Mouse (Mus musculus): ENCODE data around the gene B830017H08Rik.

B830017H08Rik gene

GRCm38 (mm10) chr16:17809125-17809524, 23.8 kb upstream of the B830017H08Rik start:
- DNase-seq (ENCODE audit: low spot score in 2 of 2), result no peak

DNA sequence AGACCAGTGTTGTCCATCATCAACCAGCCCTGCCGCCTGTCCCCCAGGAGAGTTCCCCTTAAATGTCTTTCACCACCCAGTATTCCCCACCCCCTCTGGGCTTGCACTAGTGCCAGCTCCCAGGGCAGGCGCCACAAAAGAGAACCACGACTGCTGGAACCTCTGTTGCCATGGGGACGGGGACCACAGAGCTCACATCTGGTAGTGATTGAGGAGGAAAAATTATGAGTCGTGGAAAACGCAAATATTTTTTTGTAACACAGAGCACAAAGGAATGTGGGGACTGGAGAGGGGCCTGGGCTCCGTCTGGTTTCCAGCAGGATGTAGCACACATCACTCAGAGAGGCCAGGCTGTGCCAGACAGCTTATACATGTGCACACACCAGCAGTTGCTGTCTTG, 23.2 kb upstream of the B830017H08Rik start:
- DNase-seq (ENCODE audit: low spot score in 2 of 2), result no peak

DNA sequence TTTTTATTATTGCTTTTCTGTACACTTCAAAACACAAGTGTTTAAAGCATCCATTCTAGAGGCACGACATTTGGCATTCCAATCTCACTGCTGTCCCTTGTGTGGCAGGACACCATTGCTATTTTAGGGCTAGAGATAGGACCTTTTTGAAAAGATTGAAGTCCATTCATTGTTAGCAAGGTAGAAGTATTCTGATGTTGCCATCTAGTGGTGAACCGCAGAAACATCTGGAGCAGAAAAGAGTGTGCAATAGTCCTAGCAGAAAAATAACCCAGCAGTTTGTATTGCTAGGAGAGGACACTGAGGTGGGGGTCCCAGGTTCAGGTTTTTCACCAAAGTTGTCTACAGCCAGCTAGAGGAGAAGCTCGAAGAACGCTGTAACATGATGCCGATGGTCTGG, 20.8 kb upstream of the B830017H08Rik start:
- DNase-seq (ENCODE audit: low spot score in 2 of 2), result no peak

DNA sequence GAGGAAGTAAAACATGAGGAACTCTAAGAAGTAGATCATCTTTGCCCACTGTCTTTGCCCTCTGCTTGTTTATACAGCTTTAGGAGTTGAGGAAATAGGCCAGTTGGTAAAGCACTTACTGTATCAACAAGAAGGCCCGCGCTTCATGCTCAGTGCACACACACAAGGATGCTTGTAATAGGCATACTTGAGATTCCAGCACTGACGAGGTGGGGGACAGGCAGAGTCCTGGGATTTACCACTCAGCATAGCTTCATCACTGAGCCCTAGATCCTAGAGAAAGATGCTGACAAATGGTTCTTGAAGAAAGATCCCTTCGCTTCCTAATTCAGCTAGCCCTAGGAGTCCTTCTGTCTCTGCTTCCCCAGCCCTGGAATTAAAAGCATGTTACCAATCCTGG, 19.7 kb upstream of the B830017H08Rik start:
- no peak for DNase-seq (ENCODE audit: low spot score in 2 of 2)

DNA sequence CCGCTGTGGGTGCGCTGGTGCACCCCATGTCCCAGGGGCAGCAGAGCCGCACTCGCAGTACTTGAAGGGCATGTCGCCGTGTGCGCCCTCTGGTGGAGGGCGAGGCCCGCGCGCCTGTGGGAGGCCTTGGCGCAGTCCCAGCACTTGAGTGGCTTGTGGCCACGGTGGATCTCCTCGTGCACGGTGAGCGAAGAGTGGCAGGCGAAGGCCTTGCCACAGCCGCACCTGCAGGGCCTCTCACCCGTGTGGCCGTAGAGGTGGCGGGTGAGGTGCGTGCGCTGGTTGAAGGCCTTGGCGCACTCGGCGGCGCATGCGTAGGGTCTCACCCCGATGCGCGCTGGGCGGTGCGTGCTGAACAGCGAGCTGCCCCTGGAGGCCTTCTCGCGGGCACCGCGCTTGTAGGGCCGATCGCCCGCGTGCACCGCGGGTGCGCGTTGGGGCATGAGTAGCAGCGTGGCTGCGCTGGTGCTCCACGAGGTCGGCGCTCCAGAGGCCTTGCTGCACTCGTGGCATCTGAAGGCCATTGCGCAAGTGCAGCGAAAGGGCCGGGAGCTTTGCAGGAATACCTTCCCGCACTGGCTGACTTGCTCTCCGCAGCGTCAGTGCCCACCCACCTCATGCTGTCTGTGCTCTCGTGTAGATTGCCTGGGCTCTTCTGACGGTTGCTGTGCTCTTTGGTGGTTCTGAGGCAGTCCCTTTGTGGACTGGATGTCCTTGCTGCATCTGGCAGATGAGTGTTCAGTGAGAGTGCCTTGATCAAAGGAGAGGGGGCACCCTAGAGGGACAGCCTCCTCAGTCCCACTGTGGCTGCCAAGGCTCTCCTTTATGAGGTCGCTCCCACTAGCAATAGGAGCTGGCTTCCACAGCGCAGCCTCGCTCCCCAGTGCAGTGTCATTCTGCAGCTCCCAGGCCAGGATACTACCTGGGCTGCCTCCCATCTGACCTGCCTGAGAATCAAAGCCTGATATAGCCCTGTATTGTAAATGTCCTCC, 17.2 kb upstream of the B830017H08Rik start:
- DNase-seq (ENCODE audit: low spot score in 2 of 2), result peak in 1 of 2 experiments; percentile 48

GRCm38 (mm10) chr16:17816528-17816927, 16.4 kb upstream of the B830017H08Rik start:
- no peak for DNase-seq (ENCODE audit: low spot score in 2 of 2)

GRCm38 (mm10) chr16:17826500-17826899, 6.4 kb upstream of the B830017H08Rik start:
- no peak for DNase-seq (ENCODE audit: low spot score in 2 of 2)

- DNase-seq (ENCODE audit: low spot score in 2 of 2), result no peak
Observed at GRCm38 (mm10) chr16:17828229-17828628, 4.7 kb upstream of the B830017H08Rik start.

- no peak for DNase-seq (ENCODE audit: low spot score in 2 of 2)
Observed at GRCm38 (mm10) chr16:17828867-17829266, 4.1 kb upstream of the B830017H08Rik start.

DNA sequence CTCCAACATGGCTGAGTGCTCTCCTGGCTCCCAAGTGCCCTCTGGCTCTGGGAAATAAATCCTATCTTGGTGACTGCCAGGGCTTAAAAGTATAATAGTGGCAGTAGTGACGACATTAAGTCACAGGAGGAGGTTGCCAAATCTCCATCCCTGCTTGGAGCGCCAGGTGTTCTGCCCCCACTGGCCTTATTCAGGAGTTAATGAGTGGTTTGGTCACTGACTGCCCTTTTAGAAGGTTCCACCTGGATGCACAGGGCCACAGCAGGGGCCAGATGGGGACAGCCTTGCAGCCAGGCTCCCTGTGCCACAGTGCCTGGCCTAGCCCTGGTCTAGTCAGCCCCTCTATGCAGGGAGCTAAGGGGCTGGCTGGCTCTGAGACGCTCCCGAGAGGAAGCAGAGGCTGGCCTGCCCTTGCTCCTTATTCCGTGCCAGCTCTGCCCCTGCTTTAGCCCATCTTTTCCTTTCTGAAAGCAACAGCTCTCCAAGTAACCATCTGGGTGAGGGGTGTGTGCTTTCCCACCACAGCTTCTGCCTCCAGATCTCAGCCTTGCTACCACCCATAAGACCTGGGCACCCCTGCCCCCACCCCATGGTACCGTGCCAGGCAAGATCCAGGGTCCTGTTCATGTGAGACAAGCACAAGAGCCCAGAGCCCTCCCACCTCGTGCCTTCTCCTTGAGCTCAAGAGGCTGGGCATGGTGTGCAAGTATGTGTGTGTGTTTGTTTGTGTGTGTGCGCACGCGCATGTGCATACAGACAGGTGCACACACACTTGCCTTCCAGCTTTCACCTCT, 2.3 kb upstream of the B830017H08Rik start:
- DNase-seq (ENCODE audit: low spot score in 2 of 2), result no peak

- no peak for DNase-seq (ENCODE audit: low spot score in 2 of 2)
Observed at GRCm38 (mm10) chr16:17831781-17832180, 1.1 kb upstream of the B830017H08Rik start.

DNA sequence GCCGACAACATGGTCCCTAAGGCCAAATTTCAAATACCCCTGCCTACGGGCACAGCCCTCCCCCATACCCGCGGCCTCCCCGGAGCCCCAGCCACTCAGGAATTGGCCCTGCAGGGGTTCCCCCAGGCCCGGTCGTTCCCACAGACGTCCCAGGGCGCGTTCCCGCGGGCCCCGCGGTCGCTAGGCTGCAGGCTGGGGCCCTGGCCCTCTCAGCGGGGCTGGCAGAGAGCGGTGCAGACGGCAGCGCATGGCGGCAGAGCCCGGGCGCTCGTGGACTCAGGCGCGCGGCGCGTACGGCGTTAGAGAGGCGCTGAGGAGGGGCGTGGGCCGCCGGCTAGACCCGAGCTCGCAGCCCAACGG, 380 bp downstream of the B830017H08Rik start:
- DNase-seq (ENCODE audit: low spot score in 2 of 2), result no peak

DNA sequence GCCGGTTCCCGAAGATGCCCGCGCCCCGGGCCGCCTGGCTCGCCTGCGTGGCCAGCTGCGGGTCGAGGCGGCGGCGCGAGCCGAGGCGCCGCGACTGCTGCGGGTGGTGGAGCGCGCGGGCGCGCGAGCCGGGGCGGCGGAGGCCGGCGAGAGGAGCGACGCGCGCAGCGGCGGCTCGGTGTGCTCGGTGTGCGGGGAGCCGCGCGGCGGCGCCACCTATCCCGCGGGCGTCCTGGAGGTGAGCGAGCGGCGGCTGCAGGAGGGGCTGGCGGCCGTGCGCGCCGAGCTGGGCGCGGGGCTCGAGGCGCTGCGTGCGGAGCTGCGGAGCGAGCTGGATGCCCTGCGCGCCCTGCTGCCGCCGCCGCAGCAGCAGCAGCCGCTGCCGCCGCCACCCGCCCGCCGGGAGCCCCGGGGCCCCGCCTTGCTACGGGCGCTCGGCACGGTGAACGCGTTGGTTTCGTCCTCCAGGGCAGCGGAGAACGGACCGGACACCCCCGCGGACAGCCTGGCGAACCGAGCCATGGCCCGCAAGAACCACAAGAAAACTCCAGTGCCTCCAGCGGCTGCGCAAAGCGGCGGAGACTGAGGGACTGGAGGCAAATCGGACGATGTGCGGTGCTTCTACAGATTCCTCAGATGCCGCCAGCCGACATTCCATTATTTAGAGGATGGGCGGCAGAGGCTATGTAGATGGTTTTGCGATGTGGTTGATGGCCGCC, 919 bp downstream of the B830017H08Rik start:
- peak in 1 of 2 experiments; percentile 46 for DNase-seq (ENCODE audit: low spot score in 2 of 2)

DNA sequence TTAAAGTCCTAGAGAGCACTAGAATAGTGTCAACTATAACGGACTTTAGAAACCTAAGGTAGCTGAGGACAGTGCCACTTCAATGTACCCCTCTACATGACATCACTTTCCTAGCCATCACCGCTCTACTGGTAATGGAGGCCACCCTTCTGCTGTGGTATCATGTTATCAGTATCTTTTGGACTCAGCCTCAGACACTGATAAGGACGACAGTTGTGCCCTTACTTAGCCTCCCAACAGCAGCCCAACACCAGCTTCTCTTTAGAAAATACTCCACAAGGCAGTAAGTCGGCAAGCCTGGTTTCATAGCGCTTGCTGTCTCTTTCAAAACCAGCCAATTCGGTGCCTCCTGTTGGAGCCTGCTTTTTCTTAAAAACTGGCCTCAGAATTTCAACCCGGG, 1.6 kb downstream of the B830017H08Rik start:
- no peak for DNase-seq (ENCODE audit: low spot score in 2 of 2)

GRCm38 (mm10) chr16:17835481-17835880, 2.6 kb downstream of the B830017H08Rik start:
- DNase-seq (ENCODE audit: low spot score in 2 of 2), result no peak

DNA sequence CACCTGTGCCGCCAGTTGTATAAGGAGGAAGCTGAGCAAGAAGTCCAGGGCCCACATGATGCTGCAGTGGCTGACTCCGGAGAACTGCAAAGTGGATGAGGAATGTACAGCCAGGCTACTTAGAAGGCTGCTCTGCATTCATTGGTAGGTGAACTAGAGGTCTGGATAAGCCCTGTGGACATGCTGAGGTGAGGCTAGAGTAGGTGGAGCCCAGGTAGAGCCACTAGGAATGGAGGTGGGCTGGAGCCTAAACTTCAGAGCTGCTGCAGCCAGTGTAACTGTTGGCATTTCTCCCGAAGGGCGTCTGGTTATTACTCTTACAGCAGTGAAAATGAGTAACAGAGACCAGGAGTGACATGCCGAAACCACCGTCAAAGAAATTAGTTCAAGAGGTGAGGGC, 5.1 kb downstream of the B830017H08Rik start, which contains the start of gene Car15:
Gene Car15 (minus strand): TSS at position 314 of the 400 bp plus-strand sequence.
- no peak for DNase-seq (ENCODE audit: low spot score in 2 of 2)

GRCm38 (mm10) chr16:17839976-17840375, 7.1 kb downstream of the B830017H08Rik start:
- DNase-seq (ENCODE audit: low spot score in 2 of 2), result no peak

GRCm38 (mm10) chr16:17842437-17842836, 9.5 kb downstream of the B830017H08Rik start:
- no peak for DNase-seq (ENCODE audit: low spot score in 2 of 2)

- DNase-seq (ENCODE audit: low spot score in 2 of 2), result no peak
Observed at GRCm38 (mm10) chr16:17843701-17844365, 10.9 kb downstream of the B830017H08Rik start.

DNA sequence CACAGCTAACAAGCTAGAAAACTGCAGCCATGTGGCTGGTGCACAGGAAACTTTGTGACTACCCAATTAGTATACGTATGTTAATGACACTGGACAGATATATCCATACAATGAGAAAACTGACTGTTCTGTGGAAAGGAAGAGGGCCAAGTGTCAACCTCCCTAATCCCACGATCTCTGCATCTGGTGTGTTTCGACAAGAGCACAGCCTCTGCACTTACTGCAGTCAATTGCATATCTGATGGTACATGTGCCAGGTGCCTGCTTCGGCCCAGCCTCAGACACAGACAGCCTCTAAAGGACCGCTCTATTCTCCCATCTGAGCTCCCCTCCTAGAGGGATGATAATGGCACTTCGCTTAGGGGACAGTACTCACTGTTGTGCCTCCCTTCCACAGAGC, 15.5 kb downstream of the B830017H08Rik start:
- no peak for DNase-seq (ENCODE audit: low spot score in 2 of 2)

GRCm38 (mm10) chr16:17848928-17849327, 16.0 kb downstream of the B830017H08Rik start:
- DNase-seq (ENCODE audit: low spot score in 2 of 2), result no peak
